Mouse (Mus musculus) cerebellum, adult 11 months (tissue): ENCODE measurements at regions not wholly inside any gene's neighbourhood (a gene's known extent, or its start where the extent isn't known, plus 50 kb on each side); places are given as distances from the start of the nearest gene placed in this dataset.

Source experiments
- DNase-seq: peaks from one replicate; pipeline ENCODE4 v3.0.0; 2022

GRCm38 (mm10) chr8:34485346-34485745, 373.8 kb upstream of the Gm10131 start:
- DNase-seq: no peak

- DNase-seq: peak; percentile 34
These were observed 373.2 kb upstream of the Gm10131 start for GRCm38 (mm10) chr8:34484551-34485335.

DNA sequence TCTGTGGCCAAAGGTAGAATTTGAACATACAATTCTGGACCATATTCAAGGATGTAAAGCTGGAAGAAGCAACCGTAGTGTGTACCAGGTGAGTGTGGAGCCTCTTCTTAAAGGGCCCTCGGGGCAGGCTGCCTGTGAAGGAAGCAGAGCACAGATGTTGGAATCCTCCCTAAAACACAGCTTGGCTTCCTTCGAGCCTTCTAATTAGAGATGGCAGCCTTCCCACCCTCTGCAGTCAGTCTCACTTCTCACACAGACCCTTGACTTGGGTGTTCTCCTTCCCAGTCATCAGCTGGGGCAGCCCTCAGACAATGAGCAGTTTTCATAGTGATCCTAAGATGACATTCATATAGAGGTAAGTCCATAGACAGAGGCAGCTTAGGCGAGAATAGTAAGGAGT, 371.7 kb upstream of the Gm10131 start:
- DNase-seq: no peak

- no peak for DNase-seq
These were observed 371.1 kb upstream of the Gm10131 start for GRCm38 (mm10) chr8:34482676-34483075.

GRCm38 (mm10) chr8:34480496-34480895, 369.0 kb upstream of the Gm10131 start:
- DNase-seq: no peak

DNA sequence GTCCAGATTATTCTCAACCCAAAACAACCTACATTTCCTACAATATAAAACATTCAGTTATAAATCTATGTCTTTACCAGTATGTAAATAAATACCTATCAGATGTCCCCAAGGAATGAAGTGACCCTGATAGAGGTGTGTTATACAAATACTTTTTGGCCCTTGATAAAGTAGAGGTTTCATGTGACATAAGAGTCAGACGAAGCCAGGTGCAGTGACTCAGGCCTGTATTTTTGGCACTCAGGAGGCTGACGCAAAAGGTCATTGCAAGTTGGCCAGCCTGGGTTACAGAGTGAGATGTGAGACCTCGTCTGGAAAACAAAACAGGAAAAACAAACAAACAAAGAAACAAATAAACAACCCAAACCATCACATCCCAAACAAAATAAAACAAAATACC, 367.4 kb upstream of the Gm10131 start:
- DNase-seq: no peak

DNA sequence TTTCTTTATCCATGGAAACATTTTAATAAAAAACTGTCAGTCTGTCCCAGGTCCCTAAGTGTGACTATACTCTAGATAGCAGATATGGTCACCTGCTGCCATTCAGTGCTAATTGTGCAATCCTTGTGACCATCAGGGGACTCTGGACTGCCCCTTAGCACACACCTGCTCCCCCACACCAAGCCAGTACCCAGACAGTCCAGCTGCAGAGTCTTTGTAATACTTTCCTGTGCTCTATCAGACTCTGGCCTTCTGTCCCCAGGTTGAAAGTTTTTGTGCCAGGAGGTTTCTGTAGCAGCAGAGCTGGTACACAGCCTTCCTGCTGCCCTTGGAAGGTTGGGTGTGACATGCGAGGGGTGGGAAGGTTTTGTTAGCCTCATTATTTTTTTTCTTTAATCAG, 366.9 kb upstream of the Gm10131 start:
- no peak for DNase-seq

- DNase-seq: no peak
These were observed 364.7 kb upstream of the Gm10131 start for GRCm38 (mm10) chr8:34476146-34476820.

GRCm38 (mm10) chr8:34474593-34474992, 363.1 kb upstream of the Gm10131 start:
- no peak for DNase-seq

DNA sequence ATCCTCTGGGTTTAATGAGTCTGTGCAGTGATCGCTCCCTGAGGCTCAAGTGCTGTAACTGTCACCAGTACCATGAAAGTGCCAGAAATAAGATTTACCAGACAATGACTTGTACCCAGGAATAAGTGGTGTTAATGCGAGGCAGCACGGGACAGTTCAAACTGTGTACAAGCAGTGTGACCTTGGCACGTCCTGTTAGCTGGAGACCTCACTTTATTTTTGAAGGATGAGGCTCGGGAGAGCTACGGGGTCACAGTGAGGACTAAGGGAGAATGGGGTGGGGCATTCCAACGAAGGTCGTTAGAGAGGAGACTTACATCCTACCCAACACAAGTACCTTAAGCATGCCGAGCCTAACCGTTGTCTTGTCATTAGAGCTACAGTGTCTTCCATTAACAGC, 362.2 kb upstream of the Gm10131 start:
- DNase-seq: no peak

- DNase-seq: no peak
These were observed 361.8 kb upstream of the Gm10131 start for GRCm38 (mm10) chr8:34473301-34473700.

DNA sequence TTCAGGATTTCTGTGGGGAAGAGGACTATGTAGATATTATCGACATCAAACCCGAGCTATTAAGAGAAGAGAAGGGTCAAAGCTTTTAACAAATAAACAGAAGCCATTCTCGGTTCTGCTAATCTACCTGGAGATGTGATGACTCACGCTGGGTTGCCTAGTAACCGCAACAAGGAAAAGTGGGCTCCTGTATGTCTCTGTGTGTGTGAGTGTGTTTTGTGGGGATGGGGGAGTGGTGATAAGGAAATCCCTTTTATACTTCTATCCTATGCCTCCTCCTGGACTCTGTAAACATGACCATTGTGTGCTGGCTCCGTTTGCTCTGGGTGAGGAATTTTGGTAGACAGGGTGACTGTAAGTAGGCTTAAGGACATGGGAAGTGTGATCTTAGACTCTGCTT, 361.3 kb upstream of the Gm10131 start:
- DNase-seq: no peak

- no peak for DNase-seq
These were observed 360.9 kb upstream of the Gm10131 start for GRCm38 (mm10) chr8:34472434-34472833.

GRCm38 (mm10) chr8:34469091-34469490, 357.6 kb upstream of the Gm10131 start:
- DNase-seq: no peak

GRCm38 (mm10) chr8:34466786-34467364, 355.3 kb upstream of the Gm10131 start:
- DNase-seq: no peak

GRCm38 (mm10) chr8:34465398-34465797, 353.9 kb upstream of the Gm10131 start:
- DNase-seq: no peak

- no peak for DNase-seq
These were observed 350.7 kb upstream of the Gm10131 start for GRCm38 (mm10) chr8:34462262-34462661.

DNA sequence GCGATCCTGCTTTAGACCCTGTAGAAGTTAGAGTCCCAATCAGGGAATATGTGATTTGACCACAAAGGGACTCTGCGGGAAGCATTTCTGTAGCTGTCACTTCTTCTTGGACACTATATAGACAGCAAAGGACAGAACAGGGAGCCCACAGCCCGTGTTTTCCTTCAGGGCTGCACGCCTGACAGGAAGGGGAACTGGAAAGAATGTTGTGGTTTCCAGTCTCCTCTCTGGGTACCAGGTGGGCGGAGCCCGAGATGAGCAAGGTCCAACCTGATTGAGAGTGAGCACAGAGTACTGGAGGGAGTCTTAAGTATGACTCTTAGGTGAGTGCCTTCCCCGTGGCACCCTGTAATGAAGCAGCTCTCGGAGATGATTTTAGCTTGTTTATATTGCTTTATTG, 346.8 kb upstream of the Gm10131 start:
- DNase-seq: no peak

DNA sequence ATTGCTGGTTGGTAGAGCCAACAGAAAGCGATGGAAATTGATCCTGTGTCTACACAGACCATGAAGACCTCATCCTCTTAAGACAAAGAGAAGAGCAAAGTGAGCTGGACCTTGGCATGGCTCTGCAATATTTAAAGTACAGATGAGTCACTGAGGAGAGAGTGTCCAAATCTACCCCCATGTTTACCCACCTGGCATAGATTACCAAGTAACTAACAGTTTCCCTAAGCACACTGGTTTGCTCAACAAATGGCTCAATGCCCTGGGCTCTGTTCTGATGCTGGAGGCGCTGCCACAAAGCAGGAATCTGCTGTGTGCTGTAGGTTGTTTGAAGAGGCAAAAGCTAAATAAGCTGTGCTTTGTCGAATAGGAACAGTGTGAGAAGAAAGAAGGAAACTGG, 345.0 kb upstream of the Gm10131 start:
- DNase-seq: no peak

GRCm38 (mm10) chr8:34455376-34455775, 343.8 kb upstream of the Gm10131 start:
- no peak for DNase-seq

GRCm38 (mm10) chr8:34452811-34453210, 341.3 kb upstream of the Gm10131 start:
- no peak for DNase-seq

DNA sequence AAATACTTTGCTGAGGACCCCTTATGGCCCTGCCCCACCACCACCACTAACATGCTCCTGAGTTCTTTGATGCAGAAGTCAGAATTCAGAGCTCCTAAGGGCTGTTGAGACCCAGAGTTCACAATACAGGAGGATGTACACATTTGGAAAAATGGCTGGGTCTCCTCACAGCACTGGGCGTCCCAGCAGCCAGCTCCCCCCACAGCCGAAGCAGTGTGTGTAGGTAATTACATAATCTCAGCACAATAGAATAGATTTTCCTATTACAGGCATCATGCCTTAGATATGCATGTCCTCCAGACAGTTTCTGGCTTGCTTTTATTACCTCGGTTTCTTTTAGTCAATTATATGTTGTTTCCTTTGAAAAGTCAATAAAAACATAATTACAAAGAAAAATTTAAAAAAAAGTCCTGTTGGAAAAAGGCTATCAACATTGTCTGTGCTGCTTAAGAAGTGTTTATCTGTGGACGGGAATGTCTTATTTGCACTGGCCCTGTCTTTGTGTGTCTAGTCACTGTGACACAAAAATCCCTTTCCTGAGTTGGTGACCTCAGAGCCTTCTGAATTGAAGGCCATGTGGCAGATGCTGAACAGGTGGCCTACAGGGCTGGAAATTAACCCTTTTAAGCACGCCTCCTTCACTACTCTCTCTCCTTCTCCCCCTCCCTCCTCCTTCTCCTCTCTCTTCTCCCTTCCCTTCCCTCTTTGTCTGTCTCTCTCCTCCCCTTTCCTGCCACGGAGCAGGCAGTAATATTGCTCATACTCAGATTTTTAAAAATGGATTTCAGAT, 339.9 kb upstream of the Gm10131 start:
- DNase-seq: no peak

DNA sequence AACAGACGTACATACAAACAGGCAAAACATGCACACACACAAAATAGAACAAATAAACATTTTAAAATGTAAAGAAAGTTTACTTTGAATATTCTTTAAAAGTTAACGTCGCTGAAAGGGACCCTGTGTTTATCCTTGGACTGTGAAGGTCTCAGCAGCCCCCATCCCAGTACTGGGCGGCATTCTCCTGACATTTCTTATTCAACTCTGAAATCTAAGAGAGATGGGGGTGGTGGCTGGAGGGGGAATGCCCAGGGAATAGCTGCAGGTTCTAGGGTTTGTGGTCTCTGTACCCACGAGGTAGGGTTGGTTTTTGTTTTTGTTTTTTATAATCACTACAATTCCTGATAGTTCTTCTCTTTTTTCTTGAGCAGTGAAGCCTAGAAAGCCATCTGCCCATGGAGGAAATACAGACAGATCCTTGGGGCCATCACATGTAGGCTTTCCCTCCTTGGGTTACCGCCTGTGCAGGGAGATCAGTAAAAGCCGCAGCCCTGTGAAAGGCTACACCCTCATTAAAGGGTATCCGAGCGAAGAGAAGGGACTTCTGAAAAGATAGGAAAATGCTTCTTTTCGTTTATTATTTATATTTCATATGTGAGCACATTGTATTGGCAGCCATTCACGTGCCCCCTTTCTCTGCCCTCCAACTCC, 338.0 kb upstream of the Gm10131 start:
- no peak for DNase-seq
